Mouse (Mus musculus) megakaryocyte progenitor cell, adult 5-6 weeks (primary cell): ENCODE results near the gene Srl. TPM values are rescaled to one million over a fixed set of nuclear protein-coding genes. Genes with fewer than 3 reads are reported as not detected.

ENCODE experiments used
- ATAC-seq: replicated peaks from 2 replicates; pipeline ENCODE4 v1.8.0; 2016; ENCODE audit warnings: mild to moderate bottlenecking, moderate TSS enrichment, inconsistent platforms; ENCODE audit not compliant: poor library complexity
- total RNA-seq, 2 experiments: library from RNA; stranded (forward) in 1 of 2; stranded (reverse) in 1 of 2; fragments of 157-497, 149-512 nt in 1 of 2; fragments of 200-1000 nt in 1 of 2; gene quantifications; 2 replicates each; pipeline versions ENCODE4 v1.2.3 to v1.2.4; 2015 to 2017

Gene Srl
- total RNA-seq, 2 experiments from 2014 or later, result 4.4 to 18.7 TPM

DNA sequence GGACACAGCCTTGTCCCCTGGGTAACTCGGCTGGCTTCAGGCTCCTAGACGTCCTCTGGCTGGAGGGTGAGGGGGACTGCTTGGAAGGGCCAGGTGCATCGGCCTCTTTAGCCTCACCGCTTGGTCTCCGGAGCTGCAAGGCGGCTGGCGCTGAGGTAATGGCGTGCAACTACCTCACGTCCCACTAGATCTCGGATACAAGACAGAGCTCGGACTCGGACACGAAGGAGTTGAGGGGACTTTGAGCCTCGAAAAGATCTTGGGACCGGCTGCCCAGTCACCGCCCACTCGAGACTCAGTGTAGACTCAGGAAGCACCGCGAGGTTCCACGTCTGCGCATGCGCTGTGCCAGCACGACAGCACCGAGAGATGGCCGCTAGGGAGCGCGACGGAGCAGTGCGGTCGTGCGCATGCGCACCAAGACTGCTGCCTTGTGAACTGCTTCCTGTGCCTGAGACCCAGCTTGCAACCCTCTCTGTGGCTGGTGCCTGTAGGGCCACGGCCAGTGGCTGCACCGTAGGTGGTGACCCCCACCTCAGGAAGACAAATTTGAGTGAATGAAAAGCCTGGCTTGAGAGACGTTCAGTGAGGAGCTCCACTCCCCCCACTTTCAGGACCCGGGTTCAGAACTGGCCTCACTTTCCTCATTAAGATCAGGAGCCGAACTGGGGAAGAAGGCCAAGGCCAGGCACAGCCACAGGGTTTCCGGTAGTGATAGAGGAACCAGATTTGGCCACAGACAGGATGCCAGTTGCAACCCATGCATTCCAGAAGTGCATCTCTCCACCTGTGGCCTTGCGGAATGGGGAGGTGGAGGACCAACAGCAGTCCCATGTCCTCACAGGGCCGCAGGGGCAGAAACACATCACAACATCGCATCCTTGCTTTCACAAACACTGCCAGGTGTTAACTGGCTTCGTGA lies 66.5 kb downstream of the Srl start:
- ATAC-seq, result peak; percentile 87

DNA sequence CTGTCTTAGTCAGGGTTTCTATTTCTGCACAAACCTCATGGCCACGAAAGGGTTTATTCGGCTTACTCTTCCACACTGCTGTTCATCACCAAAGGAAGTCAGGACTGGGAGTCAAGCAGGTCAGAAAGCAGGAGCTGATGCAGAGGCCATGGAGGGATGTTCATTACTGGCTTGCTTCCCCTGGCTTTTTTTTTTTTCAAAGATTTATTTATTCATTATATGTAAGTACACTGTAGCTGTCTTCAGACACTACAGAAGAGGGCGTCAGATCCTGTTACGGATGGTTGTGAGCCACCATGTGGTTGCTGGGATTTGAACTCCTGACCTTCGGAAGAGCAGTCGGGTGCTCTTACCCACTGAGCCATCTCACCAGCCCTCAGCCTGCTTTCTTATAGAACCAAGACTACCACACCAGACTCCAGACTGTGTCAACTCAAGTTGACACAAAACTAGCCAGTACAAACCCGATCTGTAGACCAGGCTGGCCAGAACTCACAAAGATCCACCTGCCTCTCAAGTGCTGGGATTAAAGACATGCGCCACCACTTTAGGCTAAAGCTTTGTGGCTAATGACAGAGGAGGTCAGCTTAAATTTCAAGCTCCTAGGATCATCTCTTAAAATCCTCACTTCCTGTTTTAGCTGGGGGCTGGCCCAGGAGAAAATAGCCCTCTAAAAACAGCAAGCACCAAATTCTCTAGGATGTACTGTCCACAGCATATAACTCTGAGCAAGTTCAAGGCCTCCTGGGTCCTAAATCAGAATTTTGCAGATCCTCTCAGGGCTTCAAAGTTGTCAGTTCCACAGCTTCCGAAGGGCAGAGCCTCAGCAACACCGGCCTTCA lies 67.4 kb downstream of the Srl start:
- peak; percentile 7 for ATAC-seq

DNA sequence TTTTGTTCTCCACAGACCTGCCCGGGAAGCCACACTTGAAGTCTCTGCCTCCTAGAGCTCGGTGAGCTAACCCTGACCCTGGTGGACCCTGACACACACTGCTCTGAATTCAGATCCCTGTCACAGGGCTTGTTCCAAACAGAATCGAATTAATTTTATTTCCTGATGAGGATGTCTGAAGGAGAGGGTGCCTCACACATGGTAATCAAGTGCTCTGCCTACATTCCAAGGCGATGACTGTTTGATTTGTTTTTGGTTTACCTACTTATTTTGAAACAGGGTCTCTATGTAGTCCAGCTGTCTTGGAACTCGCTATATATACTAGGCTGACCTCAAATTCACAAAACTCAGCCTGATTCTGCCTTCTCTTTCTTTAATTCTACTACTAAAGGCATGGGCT lies 68.4 kb downstream of the Srl start:
- ATAC-seq, result no peak

DNA sequence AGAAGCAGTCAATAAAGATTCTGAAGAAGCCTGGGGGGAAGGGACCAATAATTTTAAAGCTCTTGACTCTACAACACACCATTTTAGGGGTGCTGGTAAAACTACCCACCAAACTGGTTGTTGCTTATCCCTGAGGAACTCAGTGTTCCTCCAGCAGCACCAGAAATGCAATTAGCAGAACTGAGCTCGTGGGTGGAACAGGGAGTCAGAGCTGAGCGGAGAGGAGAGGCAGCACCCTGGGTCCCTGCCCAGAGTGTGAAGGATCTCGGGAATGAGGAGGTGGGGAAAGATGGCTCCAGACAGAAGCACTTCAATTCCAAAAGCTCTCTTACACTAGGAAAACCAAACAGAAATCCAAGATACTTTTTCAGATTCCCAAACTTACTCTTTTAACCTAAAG lies 68.9 kb downstream of the Srl start:
- ATAC-seq, result no peak

DNA sequence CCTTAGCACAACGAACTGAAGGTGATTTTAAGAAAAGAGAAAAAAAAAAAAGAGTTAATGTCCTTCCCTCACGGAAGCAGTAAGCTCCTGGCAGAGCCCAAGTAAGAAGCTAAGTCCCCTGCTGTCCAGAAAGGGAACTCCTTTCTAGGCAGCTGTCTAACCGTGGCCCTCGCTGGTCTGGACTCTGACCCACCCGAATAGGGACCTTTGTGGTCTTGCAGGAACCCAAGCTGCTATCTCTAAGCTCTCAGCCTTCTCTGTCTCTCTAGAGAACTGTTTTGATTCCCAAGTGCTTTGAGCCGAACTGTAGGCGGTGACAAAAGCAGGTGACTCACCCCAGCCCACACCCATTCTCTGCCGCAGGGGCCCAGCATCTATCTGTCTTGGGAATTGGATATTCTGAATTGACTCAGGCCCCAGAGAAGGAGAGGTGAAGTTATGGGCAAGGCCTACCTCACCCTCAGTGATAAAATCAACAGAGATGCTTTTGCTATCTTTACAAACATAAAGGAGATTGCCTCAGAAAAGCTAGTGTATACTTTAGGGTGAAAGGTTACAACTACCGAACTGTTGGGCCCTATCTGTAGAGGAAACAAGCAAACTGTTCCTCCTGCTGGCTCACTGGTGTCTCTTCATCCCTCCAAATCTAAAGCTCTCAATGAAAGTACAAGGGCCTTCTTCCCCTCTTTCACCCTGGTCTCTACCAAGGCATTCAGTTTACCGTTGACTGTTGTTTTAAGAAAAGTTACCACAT lies 71.8 kb downstream of the Srl start:
- peak; percentile 56; the same call in 1 of the 2 replicates for ATAC-seq

DNA sequence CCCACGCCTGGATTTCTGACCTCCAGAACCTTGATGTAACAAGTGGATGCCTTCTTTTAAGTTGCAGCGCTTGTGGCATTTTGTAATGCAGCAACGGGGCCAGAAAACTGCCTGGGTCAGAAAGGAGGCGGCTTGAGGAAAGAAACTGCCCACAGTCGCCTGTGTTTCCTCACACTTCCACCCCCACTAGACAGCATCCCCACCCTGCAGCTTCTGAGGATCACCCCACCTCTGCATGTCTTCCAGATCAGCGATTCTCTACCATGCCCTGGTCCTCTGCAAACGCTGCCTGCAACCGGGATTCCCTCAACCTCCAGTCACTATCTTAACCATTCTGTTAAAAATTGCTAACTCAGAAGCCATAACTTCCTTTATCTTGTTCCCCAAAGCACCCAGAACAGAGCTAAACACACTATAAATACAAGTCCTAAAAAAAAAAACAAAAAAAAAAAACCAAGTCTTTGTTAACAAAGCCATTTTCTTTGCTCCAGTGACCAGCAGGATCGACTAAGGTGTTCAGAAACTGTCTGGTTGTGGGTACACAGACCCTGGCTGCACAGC lies 77.0 kb downstream of the Srl start:
- ATAC-seq, result peak; percentile 43

DNA sequence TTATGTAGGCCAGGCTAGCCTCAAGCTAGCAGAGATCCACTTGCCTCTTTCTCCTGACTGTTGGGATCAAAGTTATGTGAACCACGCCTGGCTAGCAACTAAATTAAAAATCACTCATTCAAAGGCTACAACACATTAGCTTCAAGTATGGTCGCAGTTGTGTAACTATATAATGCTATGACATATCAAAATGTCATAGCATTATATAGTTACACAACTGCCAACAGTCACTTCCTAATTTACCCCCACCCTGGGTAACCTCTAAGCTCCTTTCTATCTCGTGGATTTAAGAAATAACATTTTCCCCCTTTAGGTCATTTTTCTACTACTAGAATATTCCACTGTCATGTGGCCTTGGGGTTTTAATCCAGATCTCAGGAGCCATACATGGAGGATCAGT lies 83.7 kb downstream of the Srl start:
- ATAC-seq, result peak; percentile 53; the same call in 1 of the 2 replicates

DNA sequence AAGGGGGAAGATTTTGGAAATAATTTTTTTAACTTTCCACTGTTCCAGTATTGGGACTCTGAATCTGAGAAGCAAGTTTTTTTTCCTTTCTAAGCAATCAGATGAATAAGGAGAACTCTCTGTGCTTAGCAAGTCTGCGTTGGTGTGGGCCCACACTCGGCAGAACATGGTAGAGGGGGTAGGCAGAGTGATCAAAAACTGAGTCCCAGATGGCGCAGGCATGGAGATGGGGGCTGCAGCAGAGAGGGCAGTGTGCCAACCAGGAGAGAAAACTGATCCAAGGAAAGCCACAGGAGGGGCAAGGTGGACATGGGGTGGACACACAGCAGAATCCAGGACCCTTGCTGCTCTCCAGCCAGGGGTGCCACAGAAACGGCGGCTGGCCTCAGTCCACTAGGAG lies 85.2 kb downstream of the Srl start:
- ATAC-seq, result no peak

DNA sequence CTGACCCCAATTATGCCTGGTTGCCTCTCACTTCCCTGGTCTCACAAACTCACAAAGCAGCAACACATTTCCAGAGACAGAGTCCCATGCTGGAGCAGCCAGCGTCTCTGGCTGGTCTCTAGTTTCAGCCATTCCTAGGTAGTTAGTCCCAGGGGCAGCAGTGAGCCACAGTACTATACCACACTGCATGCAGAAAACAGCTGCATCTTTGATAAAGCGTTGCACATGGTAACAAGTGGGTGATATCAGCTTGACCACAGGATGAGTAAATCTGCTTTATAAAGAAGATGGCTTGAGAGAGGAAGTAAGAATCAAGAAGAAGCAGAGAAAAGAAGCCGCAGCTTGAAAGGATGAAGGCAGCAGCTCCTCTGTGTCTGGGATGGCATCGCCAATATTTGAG lies 85.9 kb downstream of the Srl start:
- ATAC-seq, result peak; percentile 59

DNA sequence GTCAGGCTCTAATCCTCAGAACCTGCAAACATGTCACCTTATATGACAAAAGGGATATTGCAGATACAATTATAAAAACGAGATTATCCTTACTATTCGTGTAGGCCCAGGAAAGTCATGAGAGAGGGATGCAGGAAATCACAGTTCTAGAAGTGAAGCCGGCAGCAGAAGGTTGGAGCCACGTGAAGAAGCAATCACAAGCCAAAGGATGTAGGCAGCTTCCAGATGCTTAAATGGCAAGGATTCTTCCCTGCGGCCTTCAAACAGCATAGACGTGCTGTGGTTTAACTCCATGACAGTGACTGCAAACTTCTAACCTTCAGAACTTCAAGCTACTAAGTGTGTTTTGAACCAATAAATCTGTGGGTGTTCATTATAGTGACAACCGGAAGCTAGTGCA lies 87.1 kb downstream of the Srl start:
- no peak for ATAC-seq

DNA sequence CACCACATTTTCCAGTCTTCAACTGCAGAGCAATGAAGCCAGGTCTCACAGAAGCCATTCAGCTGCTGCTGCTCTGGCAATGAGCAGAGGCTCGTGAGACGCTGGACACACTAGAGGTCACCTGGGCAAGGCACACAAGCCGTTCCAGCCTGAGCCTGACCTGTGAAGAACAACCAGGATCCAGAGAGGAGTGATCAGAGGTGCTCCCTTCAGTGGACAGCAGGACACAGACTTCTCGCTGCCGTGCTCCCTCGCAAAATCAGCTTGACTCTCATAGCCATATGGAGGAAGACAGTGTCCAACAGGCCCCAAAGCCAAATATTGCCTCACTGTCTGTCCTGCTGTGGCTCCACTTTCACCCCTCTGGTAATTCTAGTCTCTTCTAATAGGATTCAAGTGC lies 92.2 kb downstream of the Srl start:
- ATAC-seq, result no peak

DNA sequence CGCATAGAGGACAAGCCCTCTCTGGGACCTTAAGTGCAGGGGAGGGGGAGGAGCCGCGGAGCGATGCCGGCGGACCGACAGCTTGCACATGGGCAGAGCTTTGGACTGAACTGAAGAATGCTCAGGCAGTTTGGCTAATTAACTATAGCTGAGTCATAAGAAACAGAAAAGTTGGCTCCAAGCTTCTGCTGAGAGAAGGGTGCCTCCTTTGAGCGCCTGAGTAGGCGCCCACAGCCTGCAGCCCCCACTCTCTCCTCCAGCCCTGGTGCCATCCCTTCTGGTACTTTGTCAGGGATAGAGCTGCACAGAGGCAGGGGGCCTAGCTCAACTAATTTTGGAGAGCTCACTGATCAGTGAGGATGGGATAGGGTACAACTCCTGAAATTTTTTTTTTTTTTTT lies 93.4 kb downstream of the Srl start:
- ATAC-seq, result 0 out of 2 replicates have a peak, but pooled peaks have one; percentile 46

DNA sequence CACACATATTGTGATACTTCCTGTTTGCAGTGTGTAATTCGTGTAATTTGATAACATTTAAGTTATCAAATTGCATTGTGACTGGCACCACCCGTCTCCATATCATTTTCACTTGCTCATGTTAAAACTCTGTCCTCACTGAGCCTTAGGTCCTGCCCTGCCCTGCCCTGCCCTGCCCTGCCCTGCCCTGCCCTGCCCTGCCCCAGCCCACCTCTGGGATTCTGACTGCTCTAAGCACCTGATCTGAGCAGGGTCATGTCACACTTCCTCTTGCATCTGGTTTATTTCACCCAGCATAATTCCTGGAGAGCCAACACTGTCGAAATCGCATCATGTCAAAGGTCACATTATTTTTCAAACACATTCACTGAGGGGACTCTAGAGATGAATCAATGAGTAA lies 95.2 kb downstream of the Srl start:
- ATAC-seq, result peak; percentile 39; the same call in 1 of the 2 replicates

DNA sequence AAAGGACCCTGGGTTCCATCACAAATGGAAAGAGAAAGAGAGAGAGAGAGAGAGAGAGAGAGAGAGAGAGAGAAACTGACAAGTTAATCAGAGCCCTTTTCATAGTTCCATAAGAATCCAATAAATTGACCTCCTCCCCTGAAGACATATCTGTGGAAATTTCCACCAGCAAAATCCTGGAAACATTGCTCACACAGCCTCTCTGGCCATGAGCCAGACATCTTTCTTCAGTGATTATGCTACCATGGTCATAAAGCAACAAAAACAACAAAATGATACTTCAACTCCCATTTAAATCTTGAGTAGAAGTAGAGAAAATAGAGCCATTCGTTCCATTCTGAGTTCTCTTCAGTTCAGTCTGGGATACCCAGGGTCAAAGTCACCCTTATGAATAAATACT lies 97.2 kb downstream of the Srl start:
- ATAC-seq, result no peak

DNA sequence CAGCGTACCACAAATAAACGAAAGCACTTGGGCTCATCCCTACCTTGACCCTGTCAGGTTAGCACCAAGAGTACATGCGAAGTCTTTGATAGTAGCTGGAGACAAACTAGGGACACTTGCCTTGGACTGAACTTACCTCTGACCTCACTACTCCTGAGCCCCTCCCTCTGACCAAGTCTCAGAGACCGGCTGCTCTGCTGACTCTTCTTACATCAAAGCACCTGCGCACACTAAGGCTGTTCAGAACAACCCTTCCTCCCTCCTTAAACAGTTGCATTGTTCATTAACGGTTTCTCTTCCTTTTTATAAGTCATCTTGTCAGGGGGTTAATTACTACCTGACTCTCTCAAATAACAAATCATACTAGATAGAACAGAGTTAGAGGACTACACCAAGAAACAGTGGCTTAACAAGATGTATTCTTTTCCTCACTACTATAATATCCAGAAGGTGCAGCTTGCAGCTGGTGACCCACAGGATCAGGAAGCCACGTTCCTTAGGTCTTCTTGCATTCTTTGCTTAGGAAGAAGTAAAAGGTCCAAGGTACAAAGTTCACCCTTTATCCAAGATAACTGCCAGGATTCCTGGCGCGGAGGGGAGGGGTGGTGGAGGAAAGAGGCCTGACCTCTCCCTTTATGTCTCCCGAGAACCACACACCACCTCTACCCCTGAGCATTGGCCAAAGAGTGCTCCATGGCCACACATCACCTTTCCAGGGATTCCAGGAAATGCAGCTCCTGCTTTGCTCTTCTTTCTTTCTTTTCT lies 102.1 kb downstream of the Srl start:
- ATAC-seq, result no peak

DNA sequence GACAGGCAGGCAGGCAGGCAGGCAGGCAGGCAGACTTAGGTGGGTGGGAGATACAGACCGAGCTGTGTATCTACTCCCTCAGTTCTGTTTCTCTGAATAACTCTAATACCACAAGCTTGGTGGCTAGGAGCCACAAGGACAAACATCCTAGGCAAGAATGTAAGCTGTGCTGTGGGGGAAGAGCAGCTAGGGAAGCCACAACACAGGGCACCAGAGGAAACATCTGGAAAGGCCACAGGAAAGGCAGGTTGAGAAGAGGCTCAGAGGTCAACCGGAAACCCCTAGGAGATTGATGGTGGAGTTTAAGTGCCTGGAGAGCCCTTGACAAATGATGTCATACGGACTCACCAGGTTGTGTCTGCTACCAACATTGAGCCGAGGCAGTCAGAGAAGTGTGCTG lies 104.9 kb downstream of the Srl start:
- peak; percentile 91 for ATAC-seq

DNA sequence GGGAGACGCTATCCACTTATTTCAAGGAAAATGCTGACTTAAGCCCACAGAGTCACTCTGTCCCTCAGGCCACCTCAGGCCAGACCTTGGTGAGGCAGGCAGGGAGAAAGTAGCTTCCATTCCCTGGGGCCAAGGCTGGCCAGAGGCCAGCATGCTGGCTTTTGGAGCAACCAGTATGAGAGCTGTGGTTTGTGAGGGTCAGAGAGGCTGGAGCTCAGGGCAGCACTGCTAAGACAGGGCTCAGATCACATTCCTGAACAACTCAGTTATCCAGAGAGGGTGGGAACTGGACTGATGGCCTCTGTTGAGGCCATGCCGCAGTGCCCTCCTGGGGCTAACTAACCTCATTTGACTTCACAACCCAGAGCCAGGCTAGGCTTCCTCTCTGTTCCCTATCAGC lies 106.2 kb downstream of the Srl start:
- ATAC-seq, result no peak

DNA sequence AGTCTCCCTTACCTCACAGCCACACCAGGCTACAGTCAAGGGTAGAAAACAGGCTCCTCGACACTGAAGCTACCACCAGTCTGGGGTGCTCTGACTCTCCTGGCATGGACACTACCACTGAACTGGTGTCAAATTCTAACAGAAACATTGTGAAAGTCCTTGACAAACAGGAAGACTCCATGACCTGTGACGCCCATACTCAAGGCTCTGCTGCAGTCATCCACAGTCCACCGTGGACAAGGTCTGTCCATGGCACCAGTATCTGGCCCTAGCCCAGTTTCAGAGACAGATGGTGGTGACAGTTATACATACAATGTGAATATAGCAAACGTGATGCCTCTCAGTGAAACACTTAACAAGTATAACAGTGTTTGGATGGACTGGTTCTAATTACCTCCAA lies 109.8 kb downstream of the Srl start:
- ATAC-seq, result no peak

DNA sequence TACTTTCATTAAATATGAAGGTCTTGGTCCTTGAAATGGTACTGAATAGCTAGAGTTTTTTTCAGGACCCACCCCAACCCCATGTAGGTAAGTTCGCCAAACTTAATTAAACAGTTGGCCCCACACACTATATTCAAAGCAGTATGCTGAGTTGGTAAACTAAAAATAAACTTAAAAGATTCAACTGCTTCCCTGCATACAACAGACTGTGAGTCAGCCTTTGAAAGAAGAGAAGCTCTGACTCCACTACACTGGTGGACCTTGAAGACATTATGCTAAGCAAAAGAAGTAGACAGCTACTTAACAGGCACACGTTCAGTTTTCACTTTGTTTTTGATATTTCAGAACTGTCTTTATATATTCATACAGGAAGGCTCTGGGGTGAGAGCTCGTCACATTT lies 110.6 kb downstream of the Srl start:
- ATAC-seq, result no peak

DNA sequence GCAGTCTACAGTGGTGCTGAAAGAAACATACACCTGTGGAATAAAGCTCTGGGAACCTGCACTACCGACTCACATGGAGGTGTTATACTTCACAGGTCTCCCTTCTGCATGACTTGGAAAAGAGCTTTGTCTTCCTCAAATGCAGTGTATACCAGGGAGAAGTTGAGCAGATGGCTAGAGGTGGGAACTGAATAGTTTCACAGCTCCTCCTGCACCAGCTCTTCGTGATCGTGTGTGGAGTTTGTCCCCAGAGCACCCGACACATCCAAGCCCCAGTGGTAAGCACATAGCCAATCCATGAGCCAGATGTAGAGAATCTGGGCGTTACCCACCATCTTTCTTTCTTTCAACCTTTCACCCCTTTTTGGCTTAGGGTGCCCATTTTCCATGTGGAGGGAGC lies 111.4 kb downstream of the Srl start:
- ATAC-seq, result no peak
